Mouse (Mus musculus): ENCODE data around the gene 1700023F06Rik. TPM values are rescaled to one million over a fixed set of nuclear protein-coding genes. Genes with fewer than 3 reads are reported as not detected.

Gene 1700023F06Rik
- polyA plus RNA-seq, 1 experiment, result 2.0 TPM

- Histone ChIP-seq H3K9ac (ENCODE audit: low read depth, poor library complexity, severe bottlenecking) (peak overlapping the region; percentile 47), H3K4me3 (ENCODE audit: low read depth, low read length) (no peak overlapping the region), H3K27ac (ENCODE audit: insufficient read depth, low read length) (peak overlapping the region; percentile 10), H3K36me3 (ENCODE audit: control insufficient read depth, insufficient read depth, low read length, poor library complexity, severe bottlenecking) (no peaks in the 10 kb centered on the region), H3K9me3 (replicated peaks; ENCODE audit: control insufficient read depth, insufficient read depth, low read length, poor library complexity, severe bottlenecking) (no peaks in the 10 kb centered on the region), H3K27me3 (ENCODE audit: control insufficient read depth, insufficient read depth, low read length, poor library complexity, severe bottlenecking) (no peaks in the 10 kb centered on the region), H3K4me1 (ENCODE audit: control insufficient read depth, insufficient read depth, low read length) (no peaks in the 10 kb centered on the region)
- peak; percentile 55 for TF ChIP-seq CTCF (IDR thresholded peaks at IDR 0.05; ENCODE audit: low read depth, low read length)
- no peak for TF ChIP-seq EP300 (IDR thresholded peaks at IDR 0.05; ENCODE audit: insufficient read depth, low read depth, low read length)
Observed at GRCm38 (mm10) chr11:103161449-103161848, 46.9 kb downstream of the 1700023F06Rik start.

- no peaks in the 10 kb centered on the region for H3K27me3 ChIP-seq (ENCODE audit: control insufficient read depth, insufficient read depth, low read length, poor library complexity, severe bottlenecking)
- no peaks in the 10 kb centered on the region for H3K9me3 ChIP-seq (replicated peaks; ENCODE audit: control insufficient read depth, insufficient read depth, low read length, poor library complexity, severe bottlenecking)
- H3K4me1 ChIP-seq (ENCODE audit: control insufficient read depth, insufficient read depth, low read length), result no peaks in the 10 kb centered on the region
- H3K27ac ChIP-seq (ENCODE audit: insufficient read depth, low read length), result peak overlapping the region; percentile 60
- H3K9ac ChIP-seq (ENCODE audit: low read depth, poor library complexity, severe bottlenecking), result peak overlapping the region; percentile 47
- H3K4me3 ChIP-seq (ENCODE audit: low read depth, low read length), result peak overlapping the region; percentile 43
- H3K36me3 ChIP-seq (ENCODE audit: control insufficient read depth, insufficient read depth, low read length, poor library complexity, severe bottlenecking), result no peaks in the 10 kb centered on the region
- TF ChIP-seq POLR2A (IDR thresholded peaks at IDR 0.05; ENCODE audit: insufficient read depth, low read length), result no peak
- no peak for TF ChIP-seq EP300 (IDR thresholded peaks at IDR 0.05; ENCODE audit: insufficient read depth, low read depth, low read length)
- TF ChIP-seq CTCF (IDR thresholded peaks at IDR 0.05; ENCODE audit: low read depth, low read length), result no peak
Observed at GRCm38 (mm10) chr11:103160738-103161137, 47.6 kb downstream of the 1700023F06Rik start.

- H3K4me1 ChIP-seq (ENCODE audit: control insufficient read depth, insufficient read depth, low read length), result no peaks in the 10 kb centered on the region
- TF ChIP-seq POLR2A (IDR thresholded peaks at IDR 0.05; ENCODE audit: insufficient read depth, low read length), result no peak
- peak; percentile 62; the same call in 1 of the 2 replicates for TF ChIP-seq EP300 (IDR thresholded peaks at IDR 0.05; ENCODE audit: insufficient read depth, low read depth, low read length)
- TF ChIP-seq CTCF (IDR thresholded peaks at IDR 0.05; ENCODE audit: low read depth, low read length), result peak; percentile 85
- no peak overlapping the region for H3K27ac ChIP-seq (ENCODE audit: insufficient read depth, low read length)
- H3K36me3 ChIP-seq (ENCODE audit: control insufficient read depth, insufficient read depth, low read length, poor library complexity, severe bottlenecking), result no peaks in the 10 kb centered on the region
- H3K9me3 ChIP-seq (replicated peaks; ENCODE audit: control insufficient read depth, insufficient read depth, low read length, poor library complexity, severe bottlenecking), result no peaks in the 10 kb centered on the region
- H3K4me3 ChIP-seq (ENCODE audit: low read depth, low read length), result peak overlapping the region; percentile 54
- peak overlapping the region; percentile 48 for H3K9ac ChIP-seq (ENCODE audit: low read depth, poor library complexity, severe bottlenecking)
- no peaks in the 10 kb centered on the region for H3K27me3 ChIP-seq (ENCODE audit: control insufficient read depth, insufficient read depth, low read length, poor library complexity, severe bottlenecking)
Observed at GRCm38 (mm10) chr11:103158621-103159478, 49.5 kb downstream of the 1700023F06Rik start.

- H3K4me1 ChIP-seq (ENCODE audit: control insufficient read depth, insufficient read depth, low read length), result no peaks in the 10 kb centered on the region
- H3K27me3 ChIP-seq (ENCODE audit: control insufficient read depth, insufficient read depth, low read length, poor library complexity, severe bottlenecking), result no peaks in the 10 kb centered on the region
- H3K9me3 ChIP-seq (replicated peaks; ENCODE audit: control insufficient read depth, insufficient read depth, low read length, poor library complexity, severe bottlenecking), result no peaks in the 10 kb centered on the region
- no peaks in the 10 kb centered on the region for H3K36me3 ChIP-seq (ENCODE audit: control insufficient read depth, insufficient read depth, low read length, poor library complexity, severe bottlenecking)
- H3K4me3 ChIP-seq (ENCODE audit: low read depth, low read length), result no peak overlapping the region
- H3K27ac ChIP-seq (ENCODE audit: insufficient read depth, low read length), result no peak overlapping the region
- TF ChIP-seq EP300 (IDR thresholded peaks at IDR 0.05; ENCODE audit: insufficient read depth, low read depth, low read length) (no peak), POLR2A (IDR thresholded peaks at IDR 0.05; ENCODE audit: insufficient read depth, low read length) (no peak), CTCF (IDR thresholded peaks at IDR 0.05; ENCODE audit: low read depth, low read length) (no peak)
- H3K9ac ChIP-seq (ENCODE audit: low read depth, poor library complexity, severe bottlenecking), result no peak overlapping the region
Observed at GRCm38 (mm10) chr11:103149771-103150170, 58.6 kb downstream of the 1700023F06Rik start.

Other genes starting within 250 kb of the 1700023F06Rik start
- gene Nmt1, start 180.4 kb downstream of the 1700023F06Rik start, polyA plus RNA-seq (2011; ENCODE audit: insufficient read depth, insufficient read length, low read depth, missing spikeins), result 101 TPM in 2 replicates
- 120 and 134 TPM in 2 replicates for gene Dcakd, start 180.2 kb downstream of the 1700023F06Rik start, polyA plus RNA-seq (2011; ENCODE audit: insufficient read depth, insufficient read length, low read depth, missing spikeins)
- 14.7 and 17.5 TPM in 2 replicates for gene Plcd3, start 106.9 kb downstream of the 1700023F06Rik start, polyA plus RNA-seq (2011; ENCODE audit: insufficient read depth, insufficient read length, low read depth, missing spikeins)
- gene Acbd4, start 106.9 kb downstream of the 1700023F06Rik start, polyA plus RNA-seq (2011; ENCODE audit: insufficient read depth, insufficient read length, low read depth, missing spikeins), result 15.0 and 19.4 TPM in 2 replicates
- gene Hexim1, start 92.3 kb downstream of the 1700023F06Rik start, polyA plus RNA-seq (2011; ENCODE audit: insufficient read depth, insufficient read length, low read depth, missing spikeins), result 17.2 and 20.1 TPM in 2 replicates
- gene Hexim2, start 76.1 kb downstream of the 1700023F06Rik start, polyA plus RNA-seq (2011; ENCODE audit: insufficient read depth, insufficient read length, low read depth, missing spikeins), result 1.7 and 4.5 TPM in 2 replicates
- gene Fmnl1, start 37.5 kb downstream of the 1700023F06Rik start, polyA plus RNA-seq (2011; ENCODE audit: insufficient read depth, insufficient read length, low read depth, missing spikeins), result 1.7 and 4.9 TPM in 2 replicates
- gene Spata32, start 9.9 kb upstream of the 1700023F06Rik start, polyA plus RNA-seq (2011; ENCODE audit: insufficient read depth, insufficient read length, low read depth, missing spikeins), result not detected in 2 replicates
- gene Map3k14, start 58.9 kb upstream of the 1700023F06Rik start, polyA plus RNA-seq (2011; ENCODE audit: insufficient read depth, insufficient read length, low read depth, missing spikeins), result 2.2 and 3.3 TPM in 2 replicates
- 8.5 and 9.8 TPM in 2 replicates for gene Arhgap27, start 155.1 kb upstream of the 1700023F06Rik start, polyA plus RNA-seq (2011; ENCODE audit: insufficient read depth, insufficient read length, low read depth, missing spikeins)
- gene Plekhm1, start 204.1 kb upstream of the 1700023F06Rik start, polyA plus RNA-seq (2011; ENCODE audit: insufficient read depth, insufficient read length, low read depth, missing spikeins), result 20.8 and 22.0 TPM in 2 replicates

All from ES-Bruce4 (cell line).